Mouse (Mus musculus) CD4-positive, CD25-positive, alpha-beta regulatory T cell, adult 4 months (primary cell): ENCODE results near the gene Rpl7l1. TPM values are rescaled to one million over a fixed set of nuclear protein-coding genes. Genes with fewer than 3 reads are reported as not detected.
"Not testable (repeated sequence)": the region's sequence is repeated elsewhere in the genome, so short reads cannot be mapped to it uniquely, and the experiment has no call there.

Source experiments
- ATAC-seq: one replicate; pipeline ENCODE4 v1.8.0; 2017
- polyA plus RNA-seq, 2 experiments: library from polyadenylated mRNA; unstranded; fragments of 100-300 nt; shearing (Covaris generic); gene quantifications; one replicate each; pipeline ENCODE4 v1.2.1; 2017

Rpl7l1 gene
- polyA plus RNA-seq, result 100 to 1,000 TPM; 159 to 205 TPM

GRCm38 (mm10) chr17:46782341-46783221 is at the start of gene Rpl7l1:
Rpl7l1 (minus strand) TSS chr17:46782672.
- ATAC-seq, result peak; percentile 94

GRCm38 (mm10) chr17:46829856-46830535 is 47.5 kb upstream of the Rpl7l1 start:
- no peak for ATAC-seq

GRCm38 (mm10) chr17:46828935-46829334 is 46.5 kb upstream of the Rpl7l1 start:
- ATAC-seq, result peak; percentile 97

GRCm38 (mm10) chr17:46823091-46823490 is 40.6 kb upstream of the Rpl7l1 start:
- ATAC-seq, result no peak

GRCm38 (mm10) chr17:46820628-46821027 is 38.2 kb upstream of the Rpl7l1 start:
- ATAC-seq, result no peak

- no peak for ATAC-seq
Measured at GRCm38 (mm10) chr17:46817734-46818158, 35.3 kb upstream of the Rpl7l1 start.

GRCm38 (mm10) chr17:46816306-46816705 is 33.8 kb upstream of the Rpl7l1 start:
- ATAC-seq, result no peak

GRCm38 (mm10) chr17:46814497-46814896 is 32.0 kb upstream of the Rpl7l1 start:
- ATAC-seq, result no peak

- ATAC-seq, result no peak
Measured at GRCm38 (mm10) chr17:46813637-46814036, 31.2 kb upstream of the Rpl7l1 start.

- ATAC-seq, result no peak
Measured at GRCm38 (mm10) chr17:46812442-46812841, 30.0 kb upstream of the Rpl7l1 start.

- ATAC-seq, result no peak
Measured at GRCm38 (mm10) chr17:46810672-46811071, 28.2 kb upstream of the Rpl7l1 start.

- ATAC-seq, result no peak
Measured at GRCm38 (mm10) chr17:46809131-46809830, 26.8 kb upstream of the Rpl7l1 start.

- ATAC-seq, result no peak
Measured at GRCm38 (mm10) chr17:46808376-46808775, 25.9 kb upstream of the Rpl7l1 start.

- no peak for ATAC-seq
Measured at GRCm38 (mm10) chr17:46801761-46802160, 19.3 kb upstream of the Rpl7l1 start.

GRCm38 (mm10) chr17:46799680-46800079 is 17.2 kb upstream of the Rpl7l1 start:
- ATAC-seq, result no peak

GRCm38 (mm10) chr17:46797386-46797785 is 14.9 kb upstream of the Rpl7l1 start:
- no peak for ATAC-seq

GRCm38 (mm10) chr17:46796743-46797142 is 14.3 kb upstream of the Rpl7l1 start:
- no peak for ATAC-seq

- ATAC-seq, result no peak
Measured at GRCm38 (mm10) chr17:46792963-46793362, 10.5 kb upstream of the Rpl7l1 start.

GRCm38 (mm10) chr17:46787974-46788373 is 5.5 kb upstream of the Rpl7l1 start:
- not testable (repeated sequence) for ATAC-seq

- no peak for ATAC-seq
Measured at GRCm38 (mm10) chr17:46786952-46787351, 4.5 kb upstream of the Rpl7l1 start.

GRCm38 (mm10) chr17:46783222-46783565 is 722 bp upstream of the Rpl7l1 start:
- no peak for ATAC-seq

- ATAC-seq, result no peak
Measured at GRCm38 (mm10) chr17:46781876-46782275, 596 bp downstream of the Rpl7l1 start.

GRCm38 (mm10) chr17:46776087-46776486 is 6.4 kb downstream of the Rpl7l1 start:
- no peak for ATAC-seq
